ENCODE assay signal across 8 mouse cellular contexts in genomic region chr10:13060821-13061671, GRCm38 (mm10). TPM values are rescaled to one million over a fixed set of nuclear protein-coding genes. Genes with fewer than 3 reads are reported as not detected.
DNase-seq lines count a peak whose midpoint lies in the region; ATAC-seq and TF ChIP-seq lines count a peak whose summit lies in the region.

No protein-coding gene starts in this region.

- H3K4me1 ChIP-seq in limb, embryonic 15.5 days, result peaks cover 11% of the 10 kb centered on the region
- H3K4me1 ChIP-seq in stomach, postnatal 0 days (replicated peaks; ENCODE audit: control insufficient read depth, insufficient read depth), result no peaks in the 10 kb centered on the region; the same call in 1 of the 2 replicates

- no peaks in the 10 kb centered on the region for H3K9me3 ChIP-seq in limb, embryonic 15.5 days
- no peaks in the 10 kb centered on the region for H3K9me3 ChIP-seq in stomach, postnatal 0 days (ENCODE audit: control insufficient read depth, low read length)

- H3K4me3 ChIP-seq in limb, embryonic 15.5 days, result peak overlapping the region; percentile 39
- peak overlapping the region; percentile 29 for H3K4me3 ChIP-seq in stomach, postnatal 0 days (ENCODE audit: low read depth, low read length)

- DNase-seq in adrenal gland, postnatal 14 days, result peak; percentile 5
- DNase-seq in adrenal gland, postnatal 25 days, result no peak
- DNase-seq in thymus, postnatal 0 days (ENCODE audit: low spot score), result peak; percentile 11
- DNase-seq in thymus, postnatal 25 days, result no peak
- DNase-seq in stomach, postnatal 0 days (ENCODE audit: low spot score), result peak; percentile 25
- DNase-seq in adrenal gland, adult (ENCODE audit: inconsistent age in 2 of 2, low spot score in 1 of 2), result no peak
- DNase-seq in frontal cortex, postnatal 25 days (ENCODE audit: low spot score in 2 of 2), result no peak

- 11% methylated on average over 46 of the region's 46 CpGs for WGBS in limb, embryonic 15.5 days
- 16% methylated on average over 35 of the region's 46 CpGs for WGBS in stomach, postnatal 0 days

- TF ChIP-seq CTCF in stomach, postnatal 0 days (IDR thresholded peaks at IDR 0.05; ENCODE audit: low read depth), result no peak

- H3K36me3 ChIP-seq in limb, embryonic 15.5 days, result no peaks in the 10 kb centered on the region
- no peaks in the 10 kb centered on the region for H3K36me3 ChIP-seq in stomach, postnatal 0 days (ENCODE audit: control insufficient read depth, insufficient read depth, low read length)

- TF ChIP-seq EP300 in stomach, postnatal 0 days (optimal IDR thresholded peaks at IDR 0.05), result no peak

- no peak for ATAC-seq in limb, embryonic 15.5 days (ENCODE audit: insufficient number of reproducible peaks, low FRiP score, low TSS enrichment, low read depth)
- peak; percentile 32; the same call in 1 of the 2 replicates for ATAC-seq in stomach, postnatal 0 days (ENCODE audit: low FRiP score, low TSS enrichment)

- peaks cover 28% of the 10 kb centered on the region for H3K27me3 ChIP-seq in limb, embryonic 15.5 days
- peaks cover 3% of the 10 kb centered on the region; the same call in 1 of the 2 replicates for H3K27me3 ChIP-seq in stomach, postnatal 0 days (ENCODE audit: control insufficient read depth, insufficient read depth, low read length)

- peak overlapping the region; percentile 81 for H3K4me2 ChIP-seq in limb, embryonic 15.5 days
- H3K4me2 ChIP-seq in stomach, postnatal 0 days (replicated peaks; ENCODE audit: low read depth), result peak overlapping the region; percentile 52

- no peak overlapping the region for H3K27ac ChIP-seq in limb, embryonic 15.5 days
- no peak overlapping the region for H3K27ac ChIP-seq in stomach, postnatal 0 days (replicated peaks)

- H3K9ac ChIP-seq in limb, embryonic 15.5 days, result 0 out of 2 replicates have a peak overlapping the region, but pooled peaks have one; percentile 17
- H3K9ac ChIP-seq in stomach, postnatal 0 days (ENCODE audit: low read length), result peak overlapping the region; percentile 23; the same call in 1 of the 2 replicates

RNA-seq across cellular contexts. Expression of gene Plagl1, which starts 0.7 kb away (rescaled TPM):
- 13.0 and 15.7 TPM in 2 replicates for total RNA-seq in adrenal gland, postnatal 14 days (2021)
- 6.1 and 7.5 TPM in 2 replicates for total RNA-seq in adrenal gland, postnatal 25 days (2021)
- polyA plus RNA-seq in thymus, postnatal 0 days (2015; fragmentation: Nextera tagmentation; extraction: Ambion mirVana), result 7.3 and 8.0 TPM in 2 replicates
- 204 and 225 TPM in 2 replicates for polyA plus RNA-seq in limb, embryonic 15.5 days (2015; fragmentation: Nextera tagmentation; extraction: Ambion mirVana)
- polyA plus RNA-seq in stomach, postnatal 0 days (2015; fragmentation: Nextera tagmentation; extraction: Ambion mirVana), result 81.0 and 99.4 TPM in 2 replicates

RNA-seq across cellular contexts. Expression of gene Sf3b5, which starts 55.9 kb away (rescaled TPM):
- total RNA-seq in adrenal gland, postnatal 14 days (2021), result 11.0 and 11.2 TPM in 2 replicates
- 13.1 and 14.2 TPM in 2 replicates for total RNA-seq in adrenal gland, postnatal 25 days (2021)
- 45.6 and 47.3 TPM in 2 replicates for polyA plus RNA-seq in thymus, postnatal 0 days (2015; fragmentation: Nextera tagmentation; extraction: Ambion mirVana)
- polyA plus RNA-seq in limb, embryonic 15.5 days (2015; fragmentation: Nextera tagmentation; extraction: Ambion mirVana), result 34.8 and 36.3 TPM in 2 replicates
- 26.8 and 29.3 TPM in 2 replicates for polyA plus RNA-seq in stomach, postnatal 0 days (2015; fragmentation: Nextera tagmentation; extraction: Ambion mirVana)

Comparison
In these comparisons a context has a peak if more than half of its experiments do, and no peak if none do; other contexts are left out.
1. DNase-seq: peak in adrenal gland, postnatal 14 days (single experiment), thymus, postnatal 0 days (single experiment) and stomach, postnatal 0 days (single experiment); none in adrenal gland, postnatal 25 days (single experiment), thymus, postnatal 25 days (single experiment), adrenal gland, adult (0 of 2) and frontal cortex, postnatal 25 days (0 of 2).